Mouse (Mus musculus) liver, embryonic 14.5 days (tissue): ENCODE results near the gene Amz1.

Source experiments
- CTCF ChIP-seq: IDR thresholded peaks from 2 replicates; pipeline ENCODE4 v1.5.1; 2016; ENCODE audit warnings: antibody characterized with exemption, low read depth, control low read depth
- EP300 ChIP-seq: IDR thresholded peaks from 2 replicates; pipeline ENCODE4 v1.6.1; 2016; ENCODE audit warnings: antibody characterized with exemption, low read depth

DNA sequence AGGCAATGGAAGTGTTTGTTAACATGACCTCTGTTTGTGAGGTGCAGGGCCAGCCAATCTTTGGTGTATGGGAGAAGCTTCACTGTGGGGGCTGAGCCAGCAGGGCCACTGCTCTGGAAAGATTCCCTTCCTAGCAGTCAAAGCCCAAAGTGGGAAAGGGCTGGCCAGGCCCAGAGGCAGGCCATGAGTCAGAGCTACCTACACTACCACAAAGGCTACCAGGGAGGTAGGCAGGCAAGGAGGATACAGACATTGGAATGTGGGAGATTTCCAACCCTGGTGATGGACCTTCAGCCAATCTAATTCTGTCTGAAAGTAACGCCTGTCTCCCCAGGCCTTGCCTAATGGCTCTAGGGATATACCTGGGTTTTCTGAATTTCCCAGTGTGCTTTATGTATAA lies 43.0 kb upstream of the Amz1 start:
- TF ChIP-seq EP300 = no peak
- TF ChIP-seq CTCF = no peak
